Mouse (Mus musculus): ENCODE measurements around the gene Il17a. TPM values are rescaled to one million over a fixed set of nuclear protein-coding genes. Genes with fewer than 3 reads are reported as not detected.
"Not testable (repeated sequence)": the region's sequence is repeated elsewhere in the genome, so short reads cannot be mapped to it uniquely, and the experiment has no call there.

Il17a gene
- polyA plus RNA-seq, 1 experiment from 2014 or later, result not detected

DNA sequence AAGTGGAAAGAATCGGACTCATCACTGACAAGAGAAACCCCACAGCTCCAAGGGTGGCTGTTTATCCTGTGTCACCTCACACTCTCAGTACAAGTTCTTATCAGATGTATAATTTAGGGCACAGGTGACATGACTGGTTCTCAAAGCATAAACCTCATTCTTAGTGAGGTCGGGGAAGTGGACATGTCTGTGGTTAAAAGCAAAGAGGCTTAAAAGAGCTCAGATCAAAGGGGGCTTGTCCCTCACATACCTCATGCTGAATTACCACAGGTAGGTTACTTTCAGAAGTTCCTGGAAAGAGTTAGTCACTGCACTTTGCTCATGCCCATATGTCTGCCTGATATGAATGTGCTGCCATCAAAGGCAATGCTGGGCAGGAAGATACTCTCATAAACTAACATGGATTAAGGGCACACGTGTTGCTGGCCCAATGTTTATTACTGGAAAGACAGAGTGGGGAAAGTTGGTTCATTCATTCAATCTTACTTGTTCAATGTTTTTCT, 9.8 kb downstream of the Il17a start:
- Histone ChIP-seq H3K27me3 (replicated peaks) (peaks cover 3% of the 10 kb centered on the region; the same call in 1 of the 2 replicates), H3K9me3 (replicated peaks) (no peaks in the 10 kb centered on the region), H3K9ac (no peak overlapping the region), H3K36me3 (no peaks in the 10 kb centered on the region), H3K27ac (ENCODE audit: poor library complexity, severe bottlenecking) (no peak overlapping the region), H3K4me2 (no peak overlapping the region), H3K4me3 (no peak overlapping the region), H3K4me1 (replicated peaks) (no peaks in the 10 kb centered on the region)
- 73% methylated on average over 3 of the region's 3 CpGs for WGBS
- no peak for ATAC-seq (ENCODE audit: insufficient number of reproducible peaks, low FRiP score)

DNA sequence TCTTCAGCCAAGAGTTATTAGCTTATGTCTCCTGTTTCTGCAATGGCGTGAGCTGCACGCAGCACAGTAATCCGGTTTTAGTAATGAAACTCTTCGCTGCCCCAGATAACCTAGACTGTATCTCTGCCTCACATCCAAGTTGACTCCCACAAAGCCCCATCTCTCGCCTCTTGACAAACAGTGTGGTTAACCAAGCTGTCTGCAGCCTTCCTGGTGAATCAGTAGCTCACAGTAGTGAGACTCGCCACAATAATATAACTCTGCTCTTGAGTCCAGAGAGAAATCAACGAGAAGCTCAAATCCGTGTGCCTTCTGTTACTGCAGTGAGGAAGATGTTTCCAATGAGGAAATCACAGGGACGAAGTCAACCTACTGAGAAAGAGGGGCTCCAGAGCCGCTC, 23.7 kb downstream of the Il17a start:
- Histone ChIP-seq H3K9me3 (replicated peaks) (peaks cover 6% of the 10 kb centered on the region; the same call in 1 of the 2 replicates), H3K9ac (no peak overlapping the region), H3K27me3 (replicated peaks) (no peaks in the 10 kb centered on the region), H3K36me3 (no peaks in the 10 kb centered on the region), H3K4me2 (no peak overlapping the region), H3K27ac (ENCODE audit: poor library complexity, severe bottlenecking) (no peak overlapping the region), H3K4me3 (no peak overlapping the region), H3K4me1 (replicated peaks) (no peaks in the 10 kb centered on the region)
- 72% methylated on average over 10 of the region's 10 CpGs for WGBS
- no peak for ATAC-seq (ENCODE audit: insufficient number of reproducible peaks, low FRiP score)

DNA sequence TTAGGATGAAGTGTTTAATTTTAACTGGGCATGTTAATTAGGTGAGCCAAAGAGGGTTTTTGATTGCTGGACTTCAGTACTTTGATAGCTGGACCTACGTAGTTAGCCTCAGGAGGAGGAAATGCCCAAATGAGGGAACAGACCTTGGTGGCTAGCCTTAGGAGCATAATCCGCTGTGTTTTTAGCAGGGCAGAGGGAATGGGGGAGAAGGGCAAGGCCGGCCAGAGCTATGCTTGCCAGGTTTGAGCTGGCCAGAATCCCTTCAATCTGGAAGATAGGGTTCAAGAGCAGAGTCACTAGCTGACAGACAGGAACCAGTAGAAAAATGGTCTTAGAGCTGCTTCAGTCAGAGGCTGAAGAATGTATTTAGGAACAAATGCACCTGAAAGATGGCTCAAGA, 26.9 kb downstream of the Il17a start:
- H3K9ac ChIP-seq, result no peak overlapping the region
- no peak for ATAC-seq (ENCODE audit: insufficient number of reproducible peaks, low FRiP score)
- no peak overlapping the region for H3K4me2 ChIP-seq
- no peaks in the 10 kb centered on the region for H3K36me3 ChIP-seq
- no peak overlapping the region for H3K4me3 ChIP-seq
- no peaks in the 10 kb centered on the region for H3K4me1 ChIP-seq (replicated peaks)
- no peak overlapping the region for H3K27ac ChIP-seq (ENCODE audit: poor library complexity, severe bottlenecking)
- WGBS, result 78% methylated on average over 3 of the region's 3 CpGs
- H3K27me3 ChIP-seq (replicated peaks), result no peaks in the 10 kb centered on the region
- H3K9me3 ChIP-seq (replicated peaks), result no peaks in the 10 kb centered on the region

DNA sequence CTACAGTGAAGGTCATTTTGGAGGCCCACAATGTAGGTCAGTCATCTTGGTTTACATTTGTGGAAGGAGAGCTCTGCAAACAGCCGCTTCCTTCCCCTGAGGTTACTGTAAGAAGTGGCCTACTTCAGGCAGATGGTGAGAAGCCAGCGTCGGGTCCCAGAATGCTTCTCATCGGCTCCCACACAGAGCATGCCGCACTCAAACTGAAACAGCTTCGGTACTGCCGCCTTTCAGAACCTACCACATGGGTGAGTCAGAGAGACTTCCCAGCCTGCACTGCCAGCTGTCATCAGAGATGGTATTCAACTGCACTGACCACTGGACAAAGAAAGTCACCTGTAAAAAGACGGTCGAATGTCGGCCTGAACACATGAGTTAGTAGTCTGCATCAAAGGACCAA, 29.1 kb downstream of the Il17a start:
- ATAC-seq (ENCODE audit: insufficient number of reproducible peaks, low FRiP score), result no peak

DNA sequence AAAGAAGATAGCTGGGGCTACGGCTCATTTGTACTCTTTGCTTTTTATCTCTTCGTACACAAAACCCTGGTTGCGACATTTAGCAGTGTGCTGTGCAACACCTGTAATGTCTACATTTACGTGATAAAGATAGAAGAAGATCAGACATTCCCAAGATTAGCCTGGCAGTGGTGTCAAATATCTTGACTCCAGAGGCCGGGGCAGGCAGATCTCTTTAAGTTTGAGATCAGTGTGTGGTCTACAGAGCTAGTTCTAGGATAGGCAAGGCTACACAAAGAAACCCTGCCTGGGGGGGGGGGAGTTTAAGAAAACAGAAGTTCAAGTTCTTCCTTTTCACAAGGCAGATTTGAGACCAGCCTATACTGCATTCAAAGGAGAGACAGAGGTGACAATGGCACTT, 29.6 kb downstream of the Il17a start:
- Histone ChIP-seq H3K9me3 (replicated peaks) (no peaks in the 10 kb centered on the region), H3K9ac (no peak overlapping the region), H3K27ac (ENCODE audit: poor library complexity, severe bottlenecking) (no peak overlapping the region), H3K4me1 (replicated peaks) (no peaks in the 10 kb centered on the region), H3K36me3 (no peaks in the 10 kb centered on the region), H3K4me3 (no peak overlapping the region), H3K4me2 (no peak overlapping the region), H3K27me3 (replicated peaks) (no peaks in the 10 kb centered on the region)
- ATAC-seq (ENCODE audit: insufficient number of reproducible peaks, low FRiP score), result no peak
- WGBS, result 67% methylated on average over 5 of the region's 5 CpGs

More for the DNA sequence above, 29.1 kb downstream of the Il17a start:
- Histone ChIP-seq H3K9ac (no peak overlapping the region), H3K4me1 (replicated peaks) (no peaks in the 10 kb centered on the region), H3K4me3 (no peak overlapping the region), H3K36me3 (no peaks in the 10 kb centered on the region), H3K27me3 (replicated peaks) (no peaks in the 10 kb centered on the region), H3K27ac (ENCODE audit: poor library complexity, severe bottlenecking) (no peak overlapping the region), H3K4me2 (no peak overlapping the region), H3K9me3 (replicated peaks) (no peaks in the 10 kb centered on the region)
- 76% methylated on average over 10 of the region's 10 CpGs for WGBS

DNA sequence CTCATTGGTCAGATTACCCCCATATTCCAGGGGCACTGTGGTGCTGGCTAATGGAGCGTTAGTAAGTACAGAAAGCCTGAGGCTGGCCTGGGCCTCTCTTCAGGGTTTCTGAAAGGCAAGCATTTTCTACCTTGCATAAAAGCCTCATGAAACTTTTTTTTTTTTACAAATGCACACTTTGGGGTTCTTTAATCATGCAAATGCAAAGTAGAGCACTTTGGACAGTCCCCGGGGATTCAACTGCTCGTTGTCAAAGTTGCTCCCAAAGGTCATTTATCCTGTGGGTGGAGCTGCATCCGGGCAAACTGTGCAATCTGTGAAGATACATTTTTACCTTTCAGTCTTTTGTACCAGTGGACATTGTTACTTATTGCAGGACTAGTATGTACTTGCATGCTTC, 30.7 kb downstream of the Il17a start:
- Histone ChIP-seq H3K4me1 (replicated peaks) (no peaks in the 10 kb centered on the region), H3K4me3 (no peak overlapping the region), H3K36me3 (no peaks in the 10 kb centered on the region), H3K4me2 (no peak overlapping the region), H3K9me3 (replicated peaks) (no peaks in the 10 kb centered on the region), H3K27me3 (replicated peaks) (no peaks in the 10 kb centered on the region), H3K9ac (no peak overlapping the region), H3K27ac (ENCODE audit: poor library complexity, severe bottlenecking) (no peak overlapping the region)
- WGBS, result 71% methylated on average over 4 of the region's 4 CpGs
- ATAC-seq (ENCODE audit: insufficient number of reproducible peaks, low FRiP score), result no peak

DNA sequence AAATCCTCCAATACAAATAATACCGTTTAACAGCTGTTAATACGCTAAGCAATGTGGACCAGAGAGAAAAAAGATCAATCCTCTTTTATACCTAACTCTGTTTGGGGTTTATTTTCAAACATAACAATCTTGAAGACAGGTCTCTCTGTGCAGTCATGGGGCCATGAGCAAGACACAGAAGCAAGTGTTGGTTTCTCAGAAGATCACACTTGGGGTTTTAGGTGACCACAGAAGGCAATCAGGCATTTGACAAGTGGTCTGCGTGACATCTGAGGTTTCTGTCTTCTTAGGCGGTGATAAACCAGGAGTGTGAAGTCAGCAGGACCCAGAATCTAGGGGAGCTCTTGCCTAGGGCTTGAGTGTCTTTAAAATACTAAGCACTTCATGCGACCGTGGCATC, 35.8 kb downstream of the Il17a start:
- ATAC-seq (ENCODE audit: insufficient number of reproducible peaks, low FRiP score), result no peak
- WGBS, result 65% methylated on average over 6 of the region's 6 CpGs
- H3K4me1 ChIP-seq (replicated peaks), result no peaks in the 10 kb centered on the region
- no peaks in the 10 kb centered on the region for H3K27me3 ChIP-seq (replicated peaks)
- no peak overlapping the region for H3K4me2 ChIP-seq
- H3K9ac ChIP-seq, result no peak overlapping the region
- H3K27ac ChIP-seq (ENCODE audit: poor library complexity, severe bottlenecking), result no peak overlapping the region
- no peak overlapping the region for H3K4me3 ChIP-seq
- H3K9me3 ChIP-seq (replicated peaks), result no peaks in the 10 kb centered on the region
- no peaks in the 10 kb centered on the region for H3K36me3 ChIP-seq

DNA sequence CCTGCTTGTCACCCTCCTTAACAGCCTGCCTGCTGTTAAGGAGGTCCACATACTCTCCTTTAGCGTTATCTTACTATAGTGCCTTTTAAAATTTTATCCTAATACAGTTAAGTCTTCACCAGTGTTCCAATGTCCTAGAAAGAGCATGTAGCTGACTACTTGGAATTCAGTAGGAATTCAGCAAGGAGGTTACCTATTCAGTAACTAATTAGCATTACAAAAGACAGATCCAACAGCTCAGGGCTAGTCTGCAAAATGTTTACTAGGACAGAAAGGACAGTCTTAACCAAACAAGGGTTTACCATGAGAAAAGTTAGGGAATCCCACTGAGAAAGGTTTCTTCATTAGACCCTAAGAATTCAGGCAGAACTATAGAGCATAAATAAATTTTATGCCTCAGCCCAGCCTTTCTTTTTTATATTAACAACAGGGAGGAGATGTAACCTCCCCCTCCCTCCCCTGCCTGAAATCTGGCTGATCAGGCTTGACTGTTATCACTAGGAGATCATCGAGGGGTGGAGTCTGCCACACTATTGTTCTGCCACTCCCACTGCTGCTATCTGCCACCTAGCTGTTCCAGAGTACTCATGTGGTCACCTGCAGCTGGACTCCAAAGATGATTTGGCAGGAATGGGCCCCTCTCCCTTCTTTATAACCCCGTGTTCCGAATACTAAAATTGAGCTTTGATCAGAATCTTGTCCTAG, 43.5 kb downstream of the Il17a start:
- not testable (repeated sequence) for H3K36me3 ChIP-seq; H3K9ac ChIP-seq; H3K4me1 ChIP-seq (replicated peaks); H3K4me3 ChIP-seq; H3K9me3 ChIP-seq (replicated peaks); H3K27me3 ChIP-seq (replicated peaks); H3K4me2 ChIP-seq; ATAC-seq (ENCODE audit: insufficient number of reproducible peaks, low FRiP score); H3K27ac ChIP-seq (ENCODE audit: poor library complexity, severe bottlenecking)
- WGBS, result 74% methylated on average over 4 of the region's 4 CpGs

DNA sequence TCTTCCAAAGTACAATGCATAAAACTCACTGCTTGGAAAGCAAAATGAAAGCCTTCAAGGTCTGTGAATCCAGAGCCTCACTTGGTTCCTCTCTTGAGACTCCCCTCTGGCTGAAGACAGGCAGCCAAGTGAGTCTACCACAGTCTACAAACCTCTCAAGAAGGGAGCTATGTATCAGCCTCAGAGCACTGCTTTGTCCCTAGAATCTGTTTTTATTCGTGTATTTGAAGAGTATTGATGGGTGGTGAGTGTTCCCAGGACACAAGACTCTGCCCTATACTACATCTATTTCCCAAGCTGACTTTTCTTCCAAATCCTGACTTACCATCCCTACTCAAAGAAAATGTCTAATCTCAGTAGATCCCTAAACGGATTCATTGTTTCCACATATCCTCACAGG, 47.7 kb downstream of the Il17a start:
- Histone ChIP-seq H3K4me1 (replicated peaks) (no peaks in the 10 kb centered on the region), H3K4me2 (no peak overlapping the region), H3K36me3 (no peaks in the 10 kb centered on the region), H3K9ac (no peak overlapping the region), H3K4me3 (no peak overlapping the region), H3K27me3 (replicated peaks) (no peaks in the 10 kb centered on the region), H3K9me3 (replicated peaks) (0 out of 2 replicates have a peak, but pooled peaks cover 6% of the 10 kb centered on the region), H3K27ac (ENCODE audit: poor library complexity, severe bottlenecking) (no peak overlapping the region)
- no peak for ATAC-seq (ENCODE audit: insufficient number of reproducible peaks, low FRiP score)
- WGBS, result 57% methylated on average over 2 of the region's 2 CpGs

MicroRNA genes within 50 kb of the gene (microRNA counts, 519-probe panel; counts per million panel counts)
- 3,556 counts per million, percentile 20 among the panel's probes with 10 or more counts for microRNA mmu-miR-133b

Small RNA genes lying within 50 kb of the gene (microRNA-seq; reads per million reads assigned to microRNA genes)
- 4.7 reads per million, percentile 16 among the genes with 10 or more reads in this experiment for gene Mir133b

Other genes with a start within 250 kb of the Il17a start
- gene Pkhd1, start 112.8 kb upstream of the Il17a start, polyA plus RNA-seq (2016; fragmentation: Nextera tagmentation; extraction: Ambion mirVana), result not detected in 2 replicates
- 0.15 TPM in 1 of 2 replicates, not detected in the other for gene Il17f, start 59.7 kb downstream of the Il17a start, polyA plus RNA-seq (2016; fragmentation: Nextera tagmentation; extraction: Ambion mirVana)
- gene Mcm3, start 89.4 kb downstream of the Il17a start, polyA plus RNA-seq (2016; fragmentation: Nextera tagmentation; extraction: Ambion mirVana), result 114 and 116 TPM in 2 replicates
- gene Paqr8, start 159.7 kb downstream of the Il17a start, polyA plus RNA-seq (2016; fragmentation: Nextera tagmentation; extraction: Ambion mirVana), result 4.1 and 4.9 TPM in 2 replicates
- 0.99 and 1.1 TPM in 2 replicates for gene Efhc1, start 220.7 kb downstream of the Il17a start, polyA plus RNA-seq (2016; fragmentation: Nextera tagmentation; extraction: Ambion mirVana)